Mouse (Mus musculus) cerebellum, adult 2 months (tissue): ENCODE data around the gene Lrp1.

Experiments
- CTCF ChIP-seq: fragments of 200-500 bp; IDR thresholded peaks from 2 replicates; pipeline ENCODE4 v1.5.1; 2011; ENCODE audit warnings: low read depth, mild to moderate bottlenecking, control low read depth, low read length, moderate library complexity, borderline replicate concordance; ENCODE audit not compliant: insufficient read depth
- POLR2A ChIP-seq: fragments of 200-500 bp; IDR thresholded peaks from 2 replicates; pipeline ENCODE4 v1.6.1; 2011; ENCODE audit warnings: low read length, control low read depth, borderline replicate concordance; ENCODE audit not compliant: insufficient read depth

- TF ChIP-seq CTCF (no peak), POLR2A (no peak)
Observed at GRCm38 (mm10) chr10:127605251-127605547, 15.7 kb downstream of the Lrp1 start.
